Mouse (Mus musculus): ENCODE data around the gene Stpg1. TPM values are rescaled to one million over a fixed set of nuclear protein-coding genes. Genes with fewer than 3 reads are reported as not detected.
A peak's percentile ranks its signal among the peaks of the same experiment; 100 is the strongest.

Stpg1 gene
- total and polyA plus RNA-seq, 3 experiments, result 0.44 TPM; not detected in 2

DNA sequence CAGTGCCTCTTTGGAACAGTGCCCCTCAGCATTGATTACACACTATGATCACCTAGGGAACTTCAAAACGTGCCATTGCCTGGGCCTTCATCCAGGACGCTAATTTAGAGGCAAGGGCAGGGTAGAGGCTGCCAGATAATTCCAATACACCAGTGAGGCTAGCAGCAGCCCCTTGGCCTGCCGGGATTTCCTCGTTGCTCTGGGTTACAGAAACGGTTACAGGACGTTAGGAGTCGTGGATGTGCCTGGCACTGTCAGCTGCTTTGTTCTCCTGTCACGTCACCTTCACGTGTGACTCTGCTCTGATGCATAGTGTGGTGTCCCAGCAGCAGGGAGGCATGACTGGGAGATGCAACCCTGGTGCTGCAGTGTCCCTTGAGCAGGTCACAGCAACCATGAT lies 45.5 kb downstream of the Stpg1 start:
- Histone ChIP-seq H3K27me3 (ENCODE audit: insufficient read depth, low read length) (peaks cover 21% of the 10 kb centered on the region), H3K9me3 (replicated peaks) (no peaks in the 10 kb centered on the region), H3K4me1 (ENCODE audit: insufficient read depth, low read depth, low read length) (peaks cover 6% of the 10 kb centered on the region), H3K4me3 (ENCODE audit: low read depth, low read length) (no peak overlapping the region), H3K36me3 (replicated peaks) (no peaks in the 10 kb centered on the region)
- ATAC-seq (ENCODE audit: extremely low read depth, insufficient number of reproducible peaks, low FRiP score, poor library complexity, severe bottlenecking) (no peak), DNase-seq (ENCODE audit: low spot score) (no peak)
- TF ChIP-seq GATA2 (IDR thresholded peaks at IDR 0.05; ENCODE audit: borderline replicate concordance, low read depth, low read length) (no peak), POLR2AphosphoS5 (IDR thresholded peaks at IDR 0.05; ENCODE audit: insufficient replicate concordance, low read depth, low read length) (no peak), GATA1 (IDR thresholded peaks at IDR 0.05; ENCODE audit: borderline replicate concordance, low read length) (no peak), TAL1 (conservative IDR thresholded peaks at IDR 0.05; ENCODE audit: low read depth, low read length) (no peak), CTCF (IDR thresholded peaks at IDR 0.05; ENCODE audit: low read depth, low read length) (no peak)

DNA sequence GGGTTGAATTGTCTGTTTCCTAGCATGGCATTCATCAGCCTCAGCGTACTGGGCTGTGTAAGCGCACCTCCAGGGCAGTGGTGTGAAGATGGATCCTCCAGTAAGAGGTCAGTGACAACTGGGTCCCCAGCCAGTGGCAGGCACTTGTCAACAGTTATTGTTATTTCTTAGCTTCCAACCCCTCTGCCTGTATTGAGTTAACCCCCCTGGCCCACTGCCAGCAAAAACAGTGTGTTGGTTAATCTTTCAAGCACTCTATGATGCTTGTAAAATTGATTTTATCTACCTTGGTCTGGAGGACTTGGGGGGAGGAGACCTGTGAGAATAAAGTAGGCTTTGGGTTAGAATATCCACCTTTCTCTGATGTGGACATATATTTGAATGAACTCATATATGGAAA lies 49.7 kb downstream of the Stpg1 start:
- TF ChIP-seq TAL1 (conservative IDR thresholded peaks at IDR 0.05; ENCODE audit: low read depth, low read length), result no peak
- TF ChIP-seq POLR2AphosphoS5 (IDR thresholded peaks at IDR 0.05; ENCODE audit: insufficient replicate concordance, low read depth, low read length), result no peak
- TF ChIP-seq GATA2 (IDR thresholded peaks at IDR 0.05; ENCODE audit: borderline replicate concordance, low read depth, low read length), result no peak
- TF ChIP-seq CTCF (IDR thresholded peaks at IDR 0.05; ENCODE audit: low read depth, low read length), result no peak
- TF ChIP-seq GATA1 (IDR thresholded peaks at IDR 0.05; ENCODE audit: borderline replicate concordance, low read length), result no peak
- Histone ChIP-seq H3K27me3 (ENCODE audit: insufficient read depth, low read length) (peaks cover 23% of the 10 kb centered on the region), H3K4me1 (ENCODE audit: insufficient read depth, low read depth, low read length) (peaks cover 10% of the 10 kb centered on the region), H3K9me3 (replicated peaks) (no peaks in the 10 kb centered on the region), H3K36me3 (replicated peaks) (no peaks in the 10 kb centered on the region), H3K4me3 (ENCODE audit: low read depth, low read length) (no peak overlapping the region)
- DNase-seq (ENCODE audit: low spot score) (no peak), ATAC-seq (ENCODE audit: extremely low read depth, insufficient number of reproducible peaks, low FRiP score, poor library complexity, severe bottlenecking) (no peak)

DNA sequence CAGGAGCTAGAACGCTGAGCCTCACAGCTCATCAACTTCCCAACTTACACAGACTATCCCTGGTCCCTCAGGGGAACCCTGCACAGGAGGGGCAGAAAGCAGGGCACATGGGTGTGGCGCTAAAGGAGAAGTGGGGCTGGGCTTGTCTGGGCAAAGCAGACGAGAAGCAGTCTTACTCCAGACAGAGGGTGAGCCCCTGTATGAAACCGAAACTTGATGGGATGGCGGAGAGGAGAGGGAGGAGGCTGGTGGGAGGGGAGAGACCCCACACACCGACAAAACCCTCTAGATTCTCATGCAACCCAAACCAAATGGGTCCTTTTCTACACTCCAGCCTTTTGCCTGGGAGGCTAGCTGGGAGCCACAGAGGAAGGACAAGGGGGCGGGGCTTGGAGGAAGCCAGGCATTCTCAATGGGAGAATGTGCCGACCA lies 50.5 kb downstream of the Stpg1 start:
- Histone ChIP-seq H3K4me3 (ENCODE audit: low read depth, low read length) (peak overlapping the region; percentile 55; the same call in 1 of the 2 replicates), H3K27me3 (ENCODE audit: insufficient read depth, low read length) (peaks cover 25% of the 10 kb centered on the region), H3K9me3 (replicated peaks) (no peaks in the 10 kb centered on the region), H3K4me1 (ENCODE audit: insufficient read depth, low read depth, low read length) (peaks cover 10% of the 10 kb centered on the region), H3K36me3 (replicated peaks) (no peaks in the 10 kb centered on the region)
- ATAC-seq (ENCODE audit: extremely low read depth, insufficient number of reproducible peaks, low FRiP score, poor library complexity, severe bottlenecking) (no peak), DNase-seq (ENCODE audit: low spot score) (peak; percentile 15)
- no peak for TF ChIP-seq CTCF (IDR thresholded peaks at IDR 0.05; ENCODE audit: low read depth, low read length)
- TF ChIP-seq GATA1 (IDR thresholded peaks at IDR 0.05; ENCODE audit: borderline replicate concordance, low read length), result no peak
- no peak for TF ChIP-seq GATA2 (IDR thresholded peaks at IDR 0.05; ENCODE audit: borderline replicate concordance, low read depth, low read length)
- TF ChIP-seq TAL1 (conservative IDR thresholded peaks at IDR 0.05; ENCODE audit: low read depth, low read length), result no peak
- TF ChIP-seq POLR2AphosphoS5 (IDR thresholded peaks at IDR 0.05; ENCODE audit: insufficient replicate concordance, low read depth, low read length), result no peak

DNA sequence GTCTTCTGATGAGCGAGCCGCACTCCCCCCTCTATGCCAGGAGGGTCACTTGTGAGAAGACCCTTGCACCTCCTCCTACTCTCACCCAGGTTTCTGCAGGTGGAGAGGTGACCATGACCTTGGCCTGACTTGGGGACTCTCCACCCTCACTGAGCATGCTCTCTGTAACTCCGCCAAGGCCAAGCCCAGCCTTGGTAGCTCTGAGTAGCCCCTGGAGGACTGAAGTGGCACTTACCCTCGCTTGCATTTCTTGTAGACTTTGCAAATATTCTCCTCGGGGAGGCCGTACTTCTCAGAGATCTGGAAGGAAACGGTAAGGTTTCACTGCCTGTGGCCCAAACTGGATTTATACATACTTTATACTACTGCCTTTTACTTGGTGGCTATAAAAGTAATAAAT lies 51.4 kb downstream of the Stpg1 start:
- Histone ChIP-seq H3K27me3 (ENCODE audit: insufficient read depth, low read length) (peaks cover 31% of the 10 kb centered on the region), H3K4me1 (ENCODE audit: insufficient read depth, low read depth, low read length) (peaks cover 10% of the 10 kb centered on the region), H3K4me3 (ENCODE audit: low read depth, low read length) (no peak overlapping the region), H3K9me3 (replicated peaks) (no peaks in the 10 kb centered on the region), H3K36me3 (replicated peaks) (no peaks in the 10 kb centered on the region)
- ATAC-seq (ENCODE audit: extremely low read depth, insufficient number of reproducible peaks, low FRiP score, poor library complexity, severe bottlenecking) (no peak), DNase-seq (ENCODE audit: low spot score) (no peak)
- TF ChIP-seq GATA1 (IDR thresholded peaks at IDR 0.05; ENCODE audit: borderline replicate concordance, low read length) (no peak), CTCF (IDR thresholded peaks at IDR 0.05; ENCODE audit: low read depth, low read length) (no peak), TAL1 (conservative IDR thresholded peaks at IDR 0.05; ENCODE audit: low read depth, low read length) (no peak), GATA2 (IDR thresholded peaks at IDR 0.05; ENCODE audit: borderline replicate concordance, low read depth, low read length) (no peak), POLR2AphosphoS5 (IDR thresholded peaks at IDR 0.05; ENCODE audit: insufficient replicate concordance, low read depth, low read length) (no peak)

DNA sequence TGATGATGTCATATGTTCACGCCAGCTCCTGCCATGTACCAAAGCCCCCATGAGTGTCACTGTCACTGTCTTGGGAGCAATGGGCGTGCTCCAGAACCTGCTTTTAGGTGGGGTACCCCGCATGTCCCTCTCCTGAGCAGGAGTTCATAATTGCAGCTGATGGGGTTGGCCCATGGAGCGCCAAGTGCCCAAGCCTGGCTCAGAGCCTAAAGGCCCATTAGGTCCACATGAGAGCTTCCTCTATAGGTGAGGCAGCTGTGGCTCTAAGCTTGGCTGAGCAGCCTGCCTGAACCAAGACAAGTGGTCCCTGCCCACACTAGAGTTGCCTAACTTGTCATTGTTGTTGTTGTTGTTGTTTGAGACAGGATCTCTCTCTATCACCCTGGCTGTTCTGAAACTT lies 52.2 kb downstream of the Stpg1 start:
- peaks cover 10% of the 10 kb centered on the region for H3K4me1 ChIP-seq (ENCODE audit: insufficient read depth, low read depth, low read length)
- peaks cover 36% of the 10 kb centered on the region for H3K27me3 ChIP-seq (ENCODE audit: insufficient read depth, low read length)
- DNase-seq (ENCODE audit: low spot score), result no peak
- no peak overlapping the region for H3K4me3 ChIP-seq (ENCODE audit: low read depth, low read length)
- ATAC-seq (ENCODE audit: extremely low read depth, insufficient number of reproducible peaks, low FRiP score, poor library complexity, severe bottlenecking), result no peak
- TF ChIP-seq CTCF (IDR thresholded peaks at IDR 0.05; ENCODE audit: low read depth, low read length) (no peak), GATA2 (IDR thresholded peaks at IDR 0.05; ENCODE audit: borderline replicate concordance, low read depth, low read length) (no peak), GATA1 (IDR thresholded peaks at IDR 0.05; ENCODE audit: borderline replicate concordance, low read length) (no peak), TAL1 (conservative IDR thresholded peaks at IDR 0.05; ENCODE audit: low read depth, low read length) (no peak), POLR2AphosphoS5 (IDR thresholded peaks at IDR 0.05; ENCODE audit: insufficient replicate concordance, low read depth, low read length) (no peak)
- no peaks in the 10 kb centered on the region for H3K9me3 ChIP-seq (replicated peaks)
- H3K36me3 ChIP-seq (replicated peaks), result no peaks in the 10 kb centered on the region

DNA sequence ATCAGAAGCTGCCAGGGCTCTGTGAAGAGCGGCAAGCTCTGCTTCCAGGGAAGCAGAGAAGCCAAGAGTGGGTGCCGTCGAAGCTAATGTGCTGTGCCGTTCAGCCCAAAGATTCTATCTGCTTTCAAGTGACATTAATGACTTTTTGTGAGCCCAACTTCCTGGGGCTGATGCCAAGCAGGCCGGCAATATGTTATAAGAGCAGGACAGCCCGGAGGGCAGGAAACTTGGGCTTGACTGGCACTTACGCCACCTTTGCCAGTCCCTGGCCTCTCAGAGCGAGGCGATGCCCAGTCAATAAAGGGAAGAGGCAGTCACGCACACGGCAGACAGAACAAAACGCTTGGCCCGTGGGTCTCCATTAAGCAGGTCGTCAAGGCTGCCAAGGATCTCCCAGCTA lies 53.0 kb downstream of the Stpg1 start:
- TF ChIP-seq GATA2 (IDR thresholded peaks at IDR 0.05; ENCODE audit: borderline replicate concordance, low read depth, low read length) (no peak), CTCF (IDR thresholded peaks at IDR 0.05; ENCODE audit: low read depth, low read length) (no peak), TAL1 (conservative IDR thresholded peaks at IDR 0.05; ENCODE audit: low read depth, low read length) (no peak), GATA1 (IDR thresholded peaks at IDR 0.05; ENCODE audit: borderline replicate concordance, low read length) (no peak), POLR2AphosphoS5 (IDR thresholded peaks at IDR 0.05; ENCODE audit: insufficient replicate concordance, low read depth, low read length) (no peak)
- peaks cover 37% of the 10 kb centered on the region for H3K27me3 ChIP-seq (ENCODE audit: insufficient read depth, low read length)
- no peaks in the 10 kb centered on the region for H3K36me3 ChIP-seq (replicated peaks)
- H3K4me3 ChIP-seq (ENCODE audit: low read depth, low read length), result no peak overlapping the region
- H3K9me3 ChIP-seq (replicated peaks), result no peaks in the 10 kb centered on the region
- DNase-seq (ENCODE audit: low spot score), result no peak
- no peak for ATAC-seq (ENCODE audit: extremely low read depth, insufficient number of reproducible peaks, low FRiP score, poor library complexity, severe bottlenecking)
- H3K4me1 ChIP-seq (ENCODE audit: insufficient read depth, low read depth, low read length), result peaks cover 10% of the 10 kb centered on the region

Measured in G1E (cell line).